Mouse (Mus musculus) MEL (cell line): ENCODE measurements around the gene Sun2. TPM values are rescaled to one million over a fixed set of nuclear protein-coding genes. Genes with fewer than 3 reads are reported as not detected.

Source experiments
- DNase-seq: peaks from one replicate; pipeline ENCODE4 v3.0.0; 2011; ENCODE audit warnings: low read depth, low spot score
- H3K27ac ChIP-seq: 2 replicates; pipeline ENCODE4 v1.5.1; 2012; ENCODE audit warnings: low read depth, mild to moderate bottlenecking, control low read depth, low read length, moderate library complexity; ENCODE audit not compliant: control insufficient read depth
- H3K27me3 ChIP-seq, 2 experiments: fragments of 150-350 bp in 1 of 2; sonication (generic) in 1 of 2; 2 replicates each; pipeline ENCODE4 v1.6.1; 2012; ENCODE audit warnings: low read length in 2 of 2, mild to moderate bottlenecking in 2 of 2, improper control_type of control experiment in 1 of 2, moderate library complexity in 1 of 2; ENCODE audit not compliant: insufficient read depth in 2 of 2, control insufficient read depth in 1 of 2
- H3K36me3 ChIP-seq, 2 experiments: 2 replicates each; pipeline ENCODE4 v1.6.1; 2012 to 2014; ENCODE audit warnings: low read length in 2 of 2, improper control_type of control experiment in 1 of 2, inconsistent platforms in 1 of 2, mild to moderate bottlenecking in 1 of 2; ENCODE audit not compliant: insufficient read depth in 2 of 2, control insufficient read depth in 1 of 2
- H3K4me1 ChIP-seq, 2 experiments: fragments of 150-350 bp in 1 of 2; sonication (generic) in 1 of 2; 2 replicates each; pipeline ENCODE4 v1.6.1; 2012; ENCODE audit warnings: low read length in 2 of 2, improper control_type of control experiment in 1 of 2, mild to moderate bottlenecking in 1 of 2; ENCODE audit not compliant: insufficient read depth in 2 of 2, control insufficient read depth in 1 of 2
- H3K4me3 ChIP-seq, 2 experiments: fragments of 150-350 bp in 1 of 2; sonication (generic) in 1 of 2; 2 replicates each; pipeline ENCODE4 v1.5.1; 2012; ENCODE audit warnings: low read depth in 2 of 2, low read length in 2 of 2, mild to moderate bottlenecking in 2 of 2, moderate library complexity in 2 of 2, control low read depth in 1 of 2, improper control_type of control experiment in 1 of 2; ENCODE audit not compliant: control insufficient read depth in 1 of 2, insufficient read depth in 1 of 2
- H3K79me2 ChIP-seq: 2 replicates; pipeline ENCODE4 v1.6.1; 2012; ENCODE audit warnings: mild to moderate bottlenecking, low read length, moderate library complexity; ENCODE audit not compliant: control insufficient read depth, poor library complexity, insufficient read depth
- H3K9ac ChIP-seq: 2 replicates; pipeline ENCODE4 v1.6.1; 2012; ENCODE audit warnings: low read depth, mild to moderate bottlenecking, control low read depth, low read length, moderate library complexity; ENCODE audit not compliant: control insufficient read depth, poor library complexity, severe bottlenecking
- H3K9me3 ChIP-seq: fragments of 150-350 bp; sonication (generic); replicated peaks from 2 replicates; pipeline ENCODE4 v1.6.1; 2012; ENCODE audit warnings: mild to moderate bottlenecking, low read length, improper control_type of control experiment, moderate library complexity; ENCODE audit not compliant: insufficient read depth
- CHD1 ChIP-seq: IDR thresholded peaks from 2 replicates; pipeline ENCODE4 v1.6.1; 2012; ENCODE audit warnings: low read depth, mild to moderate bottlenecking, inconsistent platforms, low read length, improper control_type of control experiment
- CHD2 ChIP-seq: IDR thresholded peaks from 2 replicates; pipeline ENCODE4 v1.6.1; 2011; ENCODE audit warnings: low read length, improper control_type of control experiment
- E2F4 ChIP-seq: IDR thresholded peaks from 2 replicates; pipeline ENCODE4 v1.6.1; 2011; ENCODE audit warnings: low read depth, low read length, improper control_type of control experiment, borderline replicate concordance
- EP300 ChIP-seq, 2 experiments: IDR thresholded peaks; 2 replicates each; pipeline ENCODE4 v1.6.1; 2011; ENCODE audit warnings: improper control_type of control experiment in 2 of 2, low read length in 2 of 2, low read depth in 1 of 2, mild to moderate bottlenecking in 1 of 2
- ETS1 ChIP-seq: IDR thresholded peaks from 2 replicates; pipeline ENCODE4 v1.6.1; 2012; ENCODE audit warnings: low read depth, mild to moderate bottlenecking, inconsistent platforms, low read length, improper control_type of control experiment, moderate library complexity
- GABPA ChIP-seq: IDR thresholded peaks from 2 replicates; pipeline ENCODE4 v1.6.1; 2012; ENCODE audit warnings: low read depth, mild to moderate bottlenecking, inconsistent platforms, low read length, improper control_type of control experiment, moderate library complexity
- GATA1 ChIP-seq: IDR thresholded peaks from 2 replicates; pipeline ENCODE4 v1.6.1; 2011; ENCODE audit warnings: low read depth, low read length, improper control_type of control experiment
- HCFC1 ChIP-seq: IDR thresholded peaks from 2 replicates; pipeline ENCODE4 v1.6.1; 2012; ENCODE audit warnings: low read depth, mild to moderate bottlenecking, inconsistent platforms, low read length, improper control_type of control experiment, moderate library complexity
- KAT2A ChIP-seq: conservative IDR thresholded peaks from 2 replicates; pipeline ENCODE4 v1.6.1; 2012; ENCODE audit warnings: low read depth, low read length, improper control_type of control experiment, inconsistent platforms
- MAFK ChIP-seq: IDR thresholded peaks from 2 replicates; pipeline ENCODE4 v1.6.1; 2011; ENCODE audit warnings: low read depth, mild to moderate bottlenecking, low read length, improper control_type of control experiment, borderline replicate concordance
- MAX ChIP-seq: IDR thresholded peaks from 2 replicates; pipeline ENCODE4 v1.6.1; 2011; ENCODE audit warnings: low read length, improper control_type of control experiment
- MAZ ChIP-seq: IDR thresholded peaks from 2 replicates; pipeline ENCODE4 v1.6.1; 2012; ENCODE audit warnings: low read depth, mild to moderate bottlenecking, inconsistent platforms, low read length, improper control_type of control experiment
- MEF2A ChIP-seq: IDR thresholded peaks from 2 replicates; pipeline ENCODE4 v1.6.1; 2014; ENCODE audit warnings: low read depth, mild to moderate bottlenecking, inconsistent platforms, low read length, improper control_type of control experiment; ENCODE audit not compliant: poor library complexity, insufficient replicate concordance, severe bottlenecking; ENCODE audit errors: extremely low read depth
- MYB ChIP-seq: IDR thresholded peaks from 2 replicates; pipeline ENCODE4 v1.6.1; 2011; ENCODE audit warnings: mild to moderate bottlenecking, low read depth, low read length, improper control_type of control experiment
- MYC ChIP-seq: IDR thresholded peaks from 2 replicates; pipeline ENCODE4 v1.6.1; 2011; ENCODE audit warnings: low read depth, mild to moderate bottlenecking, low read length, improper control_type of control experiment, moderate library complexity
- NRF1 ChIP-seq: IDR thresholded peaks from 2 replicates; pipeline ENCODE4 v1.6.1; 2014; ENCODE audit warnings: low read depth, mild to moderate bottlenecking, inconsistent platforms, low read length, improper control_type of control experiment, moderate library complexity; ENCODE audit not compliant: poor library complexity, insufficient read depth, severe bottlenecking
- POLR2AphosphoS2 ChIP-seq: IDR thresholded peaks from 2 replicates; pipeline ENCODE4 v1.6.1; 2011; ENCODE audit warnings: low read length, improper control_type of control experiment
- RAD21 ChIP-seq: IDR thresholded peaks from 2 replicates; pipeline ENCODE4 v1.6.1; 2011; ENCODE audit warnings: mild to moderate bottlenecking, low read depth, low read length, improper control_type of control experiment
- RCOR1 ChIP-seq: IDR thresholded peaks from 2 replicates; pipeline ENCODE4 v1.6.1; 2012; ENCODE audit warnings: low read depth, mild to moderate bottlenecking, inconsistent platforms, low read length, improper control_type of control experiment
- SIN3A ChIP-seq: IDR thresholded peaks from 2 replicates; pipeline ENCODE4 v1.6.1; 2012; ENCODE audit warnings: low read length, improper control_type of control experiment, inconsistent platforms
- SMC3 ChIP-seq: IDR thresholded peaks from 2 replicates; pipeline ENCODE4 v1.6.1; 2011; ENCODE audit warnings: low read depth, low read length, improper control_type of control experiment
- TAL1 ChIP-seq: IDR thresholded peaks from 2 replicates; pipeline ENCODE4 v1.6.1; 2012; ENCODE audit warnings: mild to moderate bottlenecking, inconsistent platforms, low read length, moderate library complexity, mixed read lengths
- TCF12 ChIP-seq: IDR thresholded peaks from 2 replicates; pipeline ENCODE4 v1.6.1; 2014; ENCODE audit warnings: low read depth, mild to moderate bottlenecking, inconsistent platforms, low read length, improper control_type of control experiment, moderate library complexity
- UBTF ChIP-seq: IDR thresholded peaks from 2 replicates; pipeline ENCODE4 v1.6.1; 2012; ENCODE audit warnings: low read depth, mild to moderate bottlenecking, inconsistent platforms, low read length, improper control_type of control experiment, moderate library complexity, borderline replicate concordance; ENCODE audit not compliant: insufficient read depth
- USF1 ChIP-seq: IDR thresholded peaks from 2 replicates; pipeline ENCODE4 v1.6.1; 2014; ENCODE audit warnings: low read depth, mild to moderate bottlenecking, inconsistent platforms, low read length, improper control_type of control experiment, moderate library complexity
- ZNF384 ChIP-seq: IDR thresholded peaks from 2 replicates; pipeline ENCODE4 v1.6.1; 2012; ENCODE audit warnings: low read depth, mild to moderate bottlenecking, inconsistent platforms, low read length, improper control_type of control experiment
- polyA plus RNA-seq, 2 experiments: library from polyadenylated mRNA; stranded (reverse) in 1 of 2; unstranded in 1 of 2; fragments of >175 nt in 1 of 2; fragments of >200 nt in 1 of 2; gene quantifications; 2 replicates each; pipeline versions ENCODE4 v1.2.1 to v1.2.4; 2012; ENCODE audit warnings: low replicate concordance in 2 of 2, low read depth in 1 of 2; ENCODE audit not compliant: insufficient read length in 2 of 2, insufficient read depth in 1 of 2, missing spikeins in 1 of 2
- total RNA-seq: library from RNA; depleted of rRNA; stranded (reverse); fragments of 300-350 nt; gene quantifications from 2 replicates; pipeline ENCODE4 v1.2.3, GENCODE M21; 2012

Gene Sun2
- total and polyA plus RNA-seq, 3 experiments: 4.3 to 10.6 TPM; not detected in 1

DNA sequence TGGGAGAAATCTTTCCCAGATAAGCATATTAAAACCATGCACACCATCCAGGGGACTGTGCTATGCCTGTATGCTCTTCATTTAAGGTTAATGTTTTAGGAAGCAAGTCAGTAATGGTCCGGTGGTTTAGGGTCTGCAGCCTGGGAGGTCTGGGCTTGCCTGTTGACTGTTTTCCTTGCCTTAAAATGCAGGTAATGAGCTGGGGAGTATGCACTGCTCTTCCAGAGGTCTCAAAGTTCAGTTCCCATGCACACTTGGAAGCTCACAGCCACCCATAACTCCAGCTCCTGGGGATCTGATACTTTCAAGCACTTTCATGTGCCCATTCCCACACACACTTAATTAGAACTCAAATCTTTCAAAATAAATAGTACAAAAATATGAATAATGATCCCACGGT is 45.8 kb downstream of the Sun2 start:
- TF ChIP-seq MAZ (no peak), E2F4 (no peak), NRF1 (no peak)
- Histone ChIP-seq H3K9me3 (no peaks in the 10 kb centered on the region), H3K36me3 (peaks cover 0 to 37% of the 10 kb centered on the region in 2 experiments; a peak in 3 of 4 replicates), H3K79me2 (peaks cover 46% of the 10 kb centered on the region), H3K27me3 (no peaks in the 10 kb centered on the region), H3K9ac (no peak overlapping the region), H3K4me3 (no peak overlapping the region), H3K27ac (no peak overlapping the region), H3K4me1 (peaks cover 7 to 31% of the 10 kb centered on the region in 2 experiments)
- no peak for DNase-seq

DNA sequence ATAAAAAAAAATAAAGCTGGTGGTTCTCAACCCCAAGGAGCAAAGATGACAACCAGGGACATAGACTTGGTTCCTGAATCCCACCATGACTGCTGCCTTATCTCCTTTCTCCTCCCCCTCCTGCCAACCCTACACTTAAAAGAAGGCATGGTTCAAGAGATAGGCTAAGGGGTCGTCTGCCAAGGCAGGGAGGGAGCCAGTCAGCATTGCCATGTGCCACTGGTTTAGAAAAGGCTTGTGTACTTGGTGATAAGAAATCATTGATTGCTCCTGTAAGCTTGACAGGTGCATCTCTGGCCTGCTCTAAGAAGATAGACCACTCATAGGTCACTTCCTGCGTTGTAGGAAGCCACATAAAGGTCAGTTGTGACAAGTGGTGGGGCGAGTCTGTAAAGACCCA is 46.8 kb downstream of the Sun2 start:
- Histone ChIP-seq H3K36me3 (peaks cover 0 to 37% of the 10 kb centered on the region in 2 experiments; a peak in 3 of 4 replicates), H3K27me3 (no peaks in the 10 kb centered on the region), H3K27ac (no peak overlapping the region), H3K4me3 (no peak overlapping the region), H3K9ac (no peak overlapping the region), H3K9me3 (no peaks in the 10 kb centered on the region), H3K4me1 (peaks cover 7 to 31% of the 10 kb centered on the region in 2 experiments), H3K79me2 (peaks cover 53% of the 10 kb centered on the region)
- DNase-seq: peak; percentile 62
- TF ChIP-seq CHD2 (no peak), CHD1 (no peak), SIN3A (no peak), TAL1 (peak; percentile 76), ZNF384 (no peak), RAD21 (no peak), GABPA (no peak), RCOR1 (peak; percentile 28; the same call in 1 of the 2 replicates), GATA1 (peak; percentile 64), TCF12 (peak; percentile 60), MAZ (no peak), MYB (no peak), ETS1 (0 out of 2 replicates have a peak, but pooled peaks have one; percentile 28), EP300 (IDR thresholded peaks at IDR 0.05; ENCODE audit: low read depth in 1 of 2, low read length in 2 of 2) (peak; percentile 31 to 68; a peak in 2 of 4 replicates), MAFK (no peak), KAT2A (no peak), MAX (0 out of 2 replicates have a peak, but pooled peaks have one; percentile 48), POLR2AphosphoS2 (no peak), MEF2A (no peak), HCFC1 (no peak), UBTF (no peak), SMC3 (no peak), MYC (no peak), USF1 (no peak)
